Mouse (Mus musculus): ENCODE data around the gene Socs1. TPM values are rescaled to one million over a fixed set of nuclear protein-coding genes. Genes with fewer than 3 reads are reported as not detected.
A peak's percentile ranks its signal among the peaks of the same experiment; 100 is the strongest.

The Socs1 gene
- polyA plus RNA-seq, 1 experiment from 2014 or later = 8.4 TPM

DNA sequence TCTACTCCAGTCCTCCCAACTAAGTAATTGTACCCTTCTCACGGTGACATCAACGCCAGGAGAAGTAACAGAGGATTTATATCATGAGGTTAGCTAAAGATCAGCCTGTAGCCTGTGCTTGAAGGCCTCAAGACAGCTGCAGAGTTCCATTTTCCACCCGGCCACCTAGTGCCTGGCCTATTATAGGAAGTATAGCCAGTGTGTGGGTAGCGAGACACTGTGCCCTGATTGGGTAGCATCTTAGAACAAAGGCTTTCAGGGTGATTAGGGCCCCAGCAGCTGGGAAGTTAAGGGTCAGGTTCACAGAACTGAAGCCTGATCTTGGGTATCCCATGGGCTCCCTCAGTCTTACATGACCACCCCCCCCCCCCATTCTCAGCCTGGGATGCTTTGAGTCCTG lies 3.5 kb upstream of the Socs1 start:
- Histone ChIP-seq H3K4me3 (ENCODE audit: low read depth, low read length) (no peak overlapping the region), H3K27me3 (ENCODE audit: control insufficient read depth, insufficient read depth, low read length) (no peaks in the 10 kb centered on the region), H3K27ac (replicated peaks) (no peak overlapping the region), H3K36me3 (ENCODE audit: control insufficient read depth, insufficient read depth, low read length) (no peaks in the 10 kb centered on the region), H3K9ac (ENCODE audit: low read length) (no peak overlapping the region), H3K4me1 (replicated peaks; ENCODE audit: control insufficient read depth, insufficient read depth) (peaks cover 4% of the 10 kb centered on the region; the same call in 1 of the 2 replicates), H3K4me2 (replicated peaks; ENCODE audit: low read depth) (no peak overlapping the region), H3K9me3 (ENCODE audit: control insufficient read depth, low read length) (no peaks in the 10 kb centered on the region)
- ATAC-seq (ENCODE audit: low FRiP score, low TSS enrichment) = no peak
- WGBS = 82% methylated on average over 4 of the region's 4 CpGs
- no peak for DNase-seq (ENCODE audit: low spot score)
- TF ChIP-seq CTCF (IDR thresholded peaks at IDR 0.05; ENCODE audit: low read depth) = no peak
- TF ChIP-seq EP300 (optimal IDR thresholded peaks at IDR 0.05) = no peak

DNA sequence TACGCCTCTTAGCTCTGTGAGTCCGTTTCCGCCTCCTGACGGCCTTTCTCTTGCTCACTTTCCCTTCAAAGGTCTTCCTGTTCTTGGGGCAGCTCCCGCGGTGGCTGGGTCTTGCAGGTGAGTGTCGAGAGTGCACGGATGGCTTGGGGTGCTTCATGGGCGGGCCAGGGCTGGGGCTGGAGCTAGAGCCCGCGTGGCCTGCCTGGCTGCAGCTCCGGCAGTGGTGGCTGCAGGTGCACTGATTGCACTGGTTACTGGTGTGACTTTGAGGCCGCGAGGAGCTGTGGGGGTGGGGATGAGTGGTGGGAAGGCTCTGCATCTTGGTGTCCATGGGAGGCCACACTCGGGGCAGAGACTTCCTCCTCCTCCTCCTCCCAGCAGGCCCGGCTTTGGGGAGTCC lies 2.9 kb upstream of the Socs1 start, which contains the start of gene Tnp2:
Tnp2 (minus strand) TSS at position 390 of the 400 bp plus-strand sequence.
- ATAC-seq (ENCODE audit: low FRiP score, low TSS enrichment) (no peak), DNase-seq (ENCODE audit: low spot score) (no peak)
- H3K36me3 ChIP-seq (ENCODE audit: control insufficient read depth, insufficient read depth, low read length) = no peaks in the 10 kb centered on the region
- TF ChIP-seq CTCF (IDR thresholded peaks at IDR 0.05; ENCODE audit: low read depth) (no peak), EP300 (optimal IDR thresholded peaks at IDR 0.05) (no peak)
- H3K4me3 ChIP-seq (ENCODE audit: low read depth, low read length) = no peak within 1 kb of the TSS
- H3K27me3 ChIP-seq (ENCODE audit: control insufficient read depth, insufficient read depth, low read length) = no peaks in the 10 kb centered on the region
- WGBS = 61% methylated on average over 16 of the region's 16 CpGs
- no peak within 1 kb of the TSS for H3K27ac ChIP-seq (replicated peaks)
- H3K4me2 ChIP-seq (replicated peaks; ENCODE audit: low read depth) = no peak within 1 kb of the TSS
- H3K9ac ChIP-seq (ENCODE audit: low read length) = no peak within 1 kb of the TSS
- H3K4me1 ChIP-seq (replicated peaks; ENCODE audit: control insufficient read depth, insufficient read depth) = peaks cover 4% of the 10 kb centered on the region; the same call in 1 of the 2 replicates
- no peaks in the 10 kb centered on the region for H3K9me3 ChIP-seq (ENCODE audit: control insufficient read depth, low read length)

DNA sequence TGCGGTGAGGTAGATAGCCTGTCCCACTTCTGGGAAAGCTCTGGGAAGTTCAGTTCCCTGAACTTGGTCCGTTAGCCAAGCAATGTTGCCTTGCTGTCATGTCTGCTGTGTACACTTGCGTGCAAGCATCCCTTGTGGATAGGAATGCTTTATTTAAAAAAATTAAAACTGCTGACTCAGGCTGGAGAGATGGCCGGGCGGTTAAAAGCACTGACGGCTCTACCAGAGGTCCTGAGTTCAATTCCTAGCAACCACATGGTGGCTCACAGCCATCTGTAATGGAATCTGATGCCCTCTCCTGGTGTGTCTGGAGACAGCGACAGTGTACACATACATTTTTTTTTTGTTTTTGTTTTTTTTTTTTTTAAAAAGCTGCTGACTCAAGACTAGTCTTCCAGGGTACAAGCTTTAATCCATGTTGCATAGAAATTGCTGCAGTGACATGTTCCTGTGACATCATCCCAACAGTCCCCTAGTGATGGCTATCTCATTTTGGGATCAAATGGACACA lies 2.3 kb upstream of the Socs1 start:
- ATAC-seq (ENCODE audit: low FRiP score, low TSS enrichment) = no peak
- H3K9me3 ChIP-seq (ENCODE audit: control insufficient read depth, low read length) = no peaks in the 10 kb centered on the region
- DNase-seq (ENCODE audit: low spot score) = no peak
- TF ChIP-seq CTCF (IDR thresholded peaks at IDR 0.05; ENCODE audit: low read depth) (no peak; the same call in 1 of the 2 replicates), EP300 (optimal IDR thresholded peaks at IDR 0.05) (no peak)
- 66% methylated on average over 7 of the region's 7 CpGs for WGBS
- no peaks in the 10 kb centered on the region for H3K36me3 ChIP-seq (ENCODE audit: control insufficient read depth, insufficient read depth, low read length)
- no peak overlapping the region for H3K4me3 ChIP-seq (ENCODE audit: low read depth, low read length)
- no peaks in the 10 kb centered on the region for H3K27me3 ChIP-seq (ENCODE audit: control insufficient read depth, insufficient read depth, low read length)
- peaks cover 9% of the 10 kb centered on the region for H3K4me1 ChIP-seq (replicated peaks; ENCODE audit: control insufficient read depth, insufficient read depth)
- H3K27ac ChIP-seq (replicated peaks) = no peak overlapping the region
- H3K4me2 ChIP-seq (replicated peaks; ENCODE audit: low read depth) = no peak overlapping the region
- no peak overlapping the region for H3K9ac ChIP-seq (ENCODE audit: low read length)

DNA sequence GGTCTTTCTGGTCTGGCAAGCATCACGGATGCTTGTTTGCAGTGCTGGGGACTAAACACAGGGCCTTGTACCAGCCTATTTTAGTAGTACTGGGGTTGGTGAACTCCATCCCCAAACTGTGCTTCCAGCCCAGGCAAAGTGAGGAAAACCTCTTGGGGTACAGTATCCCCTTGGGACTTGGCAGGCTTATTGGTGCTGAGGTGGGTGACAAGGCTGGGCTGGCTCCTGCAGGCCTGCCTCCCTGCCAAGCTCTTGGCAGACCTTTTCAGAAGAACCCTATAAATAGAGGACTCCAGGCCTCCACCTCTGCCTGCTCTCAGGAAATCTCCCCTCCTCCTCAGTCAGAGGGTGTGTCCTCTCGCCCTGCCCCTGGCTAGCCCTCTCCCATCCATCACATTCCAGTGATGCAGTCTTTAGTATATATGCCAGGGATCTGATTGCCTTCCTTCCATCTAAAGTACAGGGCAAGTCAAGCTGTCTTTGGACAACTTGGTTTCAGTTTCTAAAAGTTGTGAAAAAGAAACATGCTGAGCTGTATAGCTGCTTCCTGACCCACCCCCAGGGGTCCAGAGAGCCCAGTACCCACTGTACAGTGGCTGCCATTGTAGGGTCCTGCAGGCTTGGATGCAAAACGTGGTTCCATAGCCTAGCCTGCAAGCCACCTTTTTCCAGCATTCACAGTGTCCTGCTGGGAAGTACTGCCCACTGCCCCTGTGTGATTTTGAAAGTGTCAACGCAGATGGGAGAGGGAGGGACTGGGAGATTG lies 1.6 kb upstream of the Socs1 start:
- Histone ChIP-seq H3K36me3 (ENCODE audit: control insufficient read depth, insufficient read depth, low read length) (no peaks in the 10 kb centered on the region), H3K27me3 (ENCODE audit: control insufficient read depth, insufficient read depth, low read length) (no peaks in the 10 kb centered on the region), H3K4me2 (replicated peaks; ENCODE audit: low read depth) (no peak overlapping the region), H3K4me1 (replicated peaks; ENCODE audit: control insufficient read depth, insufficient read depth) (peaks cover 13% of the 10 kb centered on the region), H3K9me3 (ENCODE audit: control insufficient read depth, low read length) (no peaks in the 10 kb centered on the region), H3K4me3 (ENCODE audit: low read depth, low read length) (no peak overlapping the region), H3K27ac (replicated peaks) (peak overlapping the region; percentile 99), H3K9ac (ENCODE audit: low read length) (0 out of 2 replicates have a peak overlapping the region, but pooled peaks have one; percentile 27)
- TF ChIP-seq EP300 (optimal IDR thresholded peaks at IDR 0.05) = no peak
- TF ChIP-seq CTCF (IDR thresholded peaks at IDR 0.05; ENCODE audit: low read depth) = no peak
- no peak for DNase-seq (ENCODE audit: low spot score)
- no peak for ATAC-seq (ENCODE audit: low FRiP score, low TSS enrichment)
- WGBS = 57% methylated on average over 4 of the region's 4 CpGs

DNA sequence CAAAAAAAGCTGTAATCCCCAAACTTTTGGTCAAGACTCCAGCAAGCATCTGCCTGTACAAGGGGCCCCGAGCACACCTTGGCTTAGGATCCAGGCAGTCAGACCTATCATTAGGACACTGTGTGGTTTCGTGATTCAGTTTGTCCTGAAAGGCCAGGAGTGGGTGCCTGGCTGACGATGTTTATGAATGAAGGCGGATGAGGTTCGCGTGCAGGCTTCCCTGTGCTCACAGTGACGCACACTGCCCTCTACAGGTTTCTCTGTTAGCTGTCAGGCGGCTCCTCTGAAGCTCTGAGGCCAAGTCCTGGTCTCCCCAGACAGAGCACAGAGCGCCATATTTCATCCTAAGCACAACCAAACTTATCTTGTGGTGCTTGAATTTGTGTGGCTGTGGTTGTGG lies 952 bp upstream of the Socs1 start:
- peak; percentile 63 for ATAC-seq (ENCODE audit: low FRiP score, low TSS enrichment)
- peak overlapping the region; percentile 73 for H3K4me3 ChIP-seq (ENCODE audit: low read depth, low read length)
- TF ChIP-seq CTCF (IDR thresholded peaks at IDR 0.05; ENCODE audit: low read depth) (peak; percentile 92), EP300 (optimal IDR thresholded peaks at IDR 0.05) (no peak)

More for the DNA sequence above, 952 bp upstream of the Socs1 start:
- WGBS = 2% methylated on average over 9 of the region's 9 CpGs
- peak overlapping the region; percentile 99 for H3K27ac ChIP-seq (replicated peaks)
- H3K4me2 ChIP-seq (replicated peaks; ENCODE audit: low read depth) = peak overlapping the region; percentile 96
- no peaks in the 10 kb centered on the region for H3K27me3 ChIP-seq (ENCODE audit: control insufficient read depth, insufficient read depth, low read length)
- no peaks in the 10 kb centered on the region for H3K9me3 ChIP-seq (ENCODE audit: control insufficient read depth, low read length)
- peak; percentile 89 for DNase-seq (ENCODE audit: low spot score)
- H3K4me1 ChIP-seq (replicated peaks; ENCODE audit: control insufficient read depth, insufficient read depth) = peaks cover 15% of the 10 kb centered on the region
- H3K36me3 ChIP-seq (ENCODE audit: control insufficient read depth, insufficient read depth, low read length) = no peaks in the 10 kb centered on the region
- H3K9ac ChIP-seq (ENCODE audit: low read length) = peak overlapping the region; percentile 83
